Mouse (Mus musculus) limb, embryonic 12.5 days (tissue): Measurements from ENCODE around the gene Ccna1. TPM values are rescaled to one million over a fixed set of nuclear protein-coding genes. Genes with fewer than 3 reads are reported as not detected.

Source experiments
- ATAC-seq: fragments of 200-750 bp; cut with Nextera tagmentation; 2 replicates; pipeline ENCODE4 v1.8.0; 2017; ENCODE audit warnings: low read depth, moderate TSS enrichment; ENCODE audit not compliant: insufficient number of reproducible peaks, insufficient read depth, low FRiP score, low TSS enrichment
- H3K27ac ChIP-seq: fragments of 300-500 bp; sonication (generic); 2 replicates; pipeline ENCODE4 v1.5.1; 2016; ENCODE audit warnings: mild to moderate bottlenecking, moderate library complexity
- H3K27me3 ChIP-seq: fragments of 300-500 bp; sonication (generic); 2 replicates; pipeline ENCODE4 v1.6.1; 2016; ENCODE audit warnings: mild to moderate bottlenecking, moderate library complexity
- H3K36me3 ChIP-seq: fragments of 300-500 bp; sonication (generic); 2 replicates; pipeline ENCODE4 v1.6.1; 2016; ENCODE audit warnings: mild to moderate bottlenecking, moderate library complexity
- H3K4me1 ChIP-seq: fragments of 300-500 bp; sonication (generic); replicated peaks from 2 replicates; pipeline ENCODE4 v1.6.1; 2016
- H3K4me2 ChIP-seq: fragments of 300-500 bp; sonication (generic); 2 replicates; pipeline ENCODE4 v1.6.1; 2016; ENCODE audit warnings: mild to moderate bottlenecking, moderate library complexity
- H3K4me3 ChIP-seq: fragments of 300-500 bp; sonication (generic); replicated peaks from 2 replicates; pipeline ENCODE4 v1.5.1; 2016; ENCODE audit warnings: mild to moderate bottlenecking
- H3K9ac ChIP-seq: fragments of 300-500 bp; sonication (generic); replicated peaks from 2 replicates; pipeline ENCODE4 v1.6.1; 2016; ENCODE audit warnings: mild to moderate bottlenecking, moderate library complexity
- H3K9me3 ChIP-seq: fragments of 300-500 bp; sonication (generic); 2 replicates; pipeline ENCODE4 v1.6.1; 2016; ENCODE audit warnings: mild to moderate bottlenecking, moderate library complexity
- WGBS: fragments of 180-500 bp; shearing (Covaris S2); methylation state at CpG from one replicate; pipeline ENCODE4 v1.1.7; 2016; 5-methylcytosine and 5-hydroxymethylcytosine counted together
- polyA plus RNA-seq: library from polyadenylated mRNA; unstranded; fragments of >200 nt; fragmentation: Nextera tagmentation; extraction: Ambion mirVana; gene quantifications from 2 replicates; pipeline ENCODE4 v1.2.1, GENCODE M21; 2016

The Ccna1 gene
- 1.1 and 2.8 TPM in 2 replicates for polyA plus RNA-seq

GRCm38 (mm10) chr3:55055038-55055746, at the start of gene Ccna1:
TSS of gene Ccna1 (minus strand) at chr3:55055501.
- Histone ChIP-seq H3K27ac (0 out of 2 replicates have a peak within 1 kb of the TSS, but pooled peaks have one; percentile 17), H3K4me3 (peak within 1 kb of the TSS; percentile 64), H3K27me3 (peaks cover 48% of the 10 kb centered on the region), H3K36me3 (no peaks in the 10 kb centered on the region), H3K4me1 (peaks cover 11% of the 10 kb centered on the region), H3K9ac (peak within 1 kb of the TSS; percentile 66), H3K4me2 (peak within 1 kb of the TSS; percentile 99), H3K9me3 (no peaks in the 10 kb centered on the region)
- 1% methylated on average over 72 of the region's 73 CpGs for WGBS
- ATAC-seq, result peak; percentile 90

- H3K27me3 ChIP-seq, result no peaks in the 10 kb centered on the region
- H3K4me3 ChIP-seq, result no peak overlapping the region
- no peaks in the 10 kb centered on the region for H3K36me3 ChIP-seq
- H3K9ac ChIP-seq, result no peak overlapping the region
- H3K9me3 ChIP-seq, result no peaks in the 10 kb centered on the region
- H3K4me2 ChIP-seq, result no peak overlapping the region
- peaks cover 12% of the 10 kb centered on the region; the same call in 1 of the 2 replicates for H3K4me1 ChIP-seq
- no peak overlapping the region for H3K27ac ChIP-seq
- no peak for ATAC-seq
Observed at GRCm38 (mm10) chr3:55101092-55101491, 45.8 kb upstream of the Ccna1 start.

GRCm38 (mm10) chr3:55098990-55099389, 43.7 kb upstream of the Ccna1 start:
- H3K4me3 ChIP-seq, result no peak overlapping the region
- 0 out of 2 replicates have a peak overlapping the region, but pooled peaks have one; percentile 45 for H3K27ac ChIP-seq
- WGBS, result 75% methylated on average over 11 of the region's 11 CpGs
- ATAC-seq, result no peak
- no peaks in the 10 kb centered on the region for H3K27me3 ChIP-seq
- no peak overlapping the region for H3K4me2 ChIP-seq
- H3K9ac ChIP-seq, result no peak overlapping the region
- no peaks in the 10 kb centered on the region for H3K9me3 ChIP-seq
- no peaks in the 10 kb centered on the region for H3K36me3 ChIP-seq
- H3K4me1 ChIP-seq, result peaks cover 12% of the 10 kb centered on the region; the same call in 1 of the 2 replicates

GRCm38 (mm10) chr3:55098014-55098413, 42.7 kb upstream of the Ccna1 start:
- Histone ChIP-seq H3K27me3 (no peaks in the 10 kb centered on the region), H3K27ac (no peak overlapping the region), H3K9me3 (no peaks in the 10 kb centered on the region), H3K36me3 (no peaks in the 10 kb centered on the region), H3K4me1 (peaks cover 12% of the 10 kb centered on the region; the same call in 1 of the 2 replicates), H3K9ac (no peak overlapping the region), H3K4me2 (no peak overlapping the region), H3K4me3 (no peak overlapping the region)
- no peak for ATAC-seq
- 72% methylated on average over 2 of the region's 2 CpGs for WGBS

- Histone ChIP-seq H3K4me1 (peaks cover 12% of the 10 kb centered on the region; the same call in 1 of the 2 replicates), H3K9me3 (no peaks in the 10 kb centered on the region), H3K4me3 (no peak overlapping the region), H3K4me2 (no peak overlapping the region), H3K27me3 (no peaks in the 10 kb centered on the region), H3K27ac (peak overlapping the region; percentile 90), H3K9ac (no peak overlapping the region), H3K36me3 (no peaks in the 10 kb centered on the region)
- ATAC-seq, result no peak
- 61% methylated on average over 2 of the region's 2 CpGs for WGBS
Observed at GRCm38 (mm10) chr3:55097186-55097585, 41.9 kb upstream of the Ccna1 start.

GRCm38 (mm10) chr3:55096655-55097005, 41.3 kb upstream of the Ccna1 start:
- Histone ChIP-seq H3K27ac (peak overlapping the region; percentile 90), H3K36me3 (no peaks in the 10 kb centered on the region), H3K9ac (no peak overlapping the region), H3K4me3 (no peak overlapping the region), H3K9me3 (no peaks in the 10 kb centered on the region), H3K4me1 (peaks cover 12% of the 10 kb centered on the region; the same call in 1 of the 2 replicates), H3K4me2 (peak overlapping the region; percentile 30; the same call in 1 of the 2 replicates), H3K27me3 (no peaks in the 10 kb centered on the region)
- 77% methylated on average over 2 of the region's 2 CpGs for WGBS
- ATAC-seq, result no peak

- Histone ChIP-seq H3K36me3 (no peaks in the 10 kb centered on the region), H3K9ac (no peak overlapping the region), H3K27ac (peak overlapping the region; percentile 90), H3K9me3 (no peaks in the 10 kb centered on the region), H3K4me3 (no peak overlapping the region), H3K27me3 (no peaks in the 10 kb centered on the region), H3K4me1 (peaks cover 12% of the 10 kb centered on the region; the same call in 1 of the 2 replicates), H3K4me2 (peak overlapping the region; percentile 30)
- peak; percentile 80 for ATAC-seq
- WGBS, result 33% methylated on average over 8 of the region's 8 CpGs
Observed at GRCm38 (mm10) chr3:55095968-55096654, 40.8 kb upstream of the Ccna1 start.

- Histone ChIP-seq H3K27ac (no peak overlapping the region), H3K4me2 (no peak overlapping the region), H3K4me3 (no peak overlapping the region), H3K4me1 (peaks cover 12% of the 10 kb centered on the region; the same call in 1 of the 2 replicates), H3K36me3 (no peaks in the 10 kb centered on the region), H3K9ac (no peak overlapping the region), H3K27me3 (no peaks in the 10 kb centered on the region), H3K9me3 (no peaks in the 10 kb centered on the region)
- 84% methylated on average over 1 of the region's 1 CpGs for WGBS
- ATAC-seq, result no peak
Observed at GRCm38 (mm10) chr3:55093161-55093560, 37.9 kb upstream of the Ccna1 start.

GRCm38 (mm10) chr3:55089291-55089690, 34.0 kb upstream of the Ccna1 start:
- H3K27ac ChIP-seq, result no peak overlapping the region
- ATAC-seq, result no peak
- no peaks in the 10 kb centered on the region for H3K4me1 ChIP-seq
- no peaks in the 10 kb centered on the region for H3K27me3 ChIP-seq
- H3K36me3 ChIP-seq, result no peaks in the 10 kb centered on the region
- H3K4me3 ChIP-seq, result no peak overlapping the region
- H3K9me3 ChIP-seq, result no peaks in the 10 kb centered on the region
- 91% methylated on average over 4 of the region's 4 CpGs for WGBS
- H3K9ac ChIP-seq, result no peak overlapping the region
- H3K4me2 ChIP-seq, result no peak overlapping the region

- no peak overlapping the region for H3K9ac ChIP-seq
- no peaks in the 10 kb centered on the region for H3K9me3 ChIP-seq
- no peak for ATAC-seq
- 84% methylated on average over 3 of the region's 3 CpGs for WGBS
- H3K36me3 ChIP-seq, result no peaks in the 10 kb centered on the region
- H3K4me1 ChIP-seq, result no peaks in the 10 kb centered on the region
- no peak overlapping the region for H3K4me3 ChIP-seq
- H3K27me3 ChIP-seq, result no peaks in the 10 kb centered on the region
- no peak overlapping the region for H3K4me2 ChIP-seq
- H3K27ac ChIP-seq, result no peak overlapping the region
Observed at GRCm38 (mm10) chr3:55088843-55089242, 33.5 kb upstream of the Ccna1 start.

GRCm38 (mm10) chr3:55088359-55088758, 33.1 kb upstream of the Ccna1 start:
- H3K27ac ChIP-seq, result no peak overlapping the region
- H3K27me3 ChIP-seq, result no peaks in the 10 kb centered on the region
- no peak overlapping the region for H3K4me2 ChIP-seq
- no peaks in the 10 kb centered on the region for H3K9me3 ChIP-seq
- no peak for ATAC-seq
- no peaks in the 10 kb centered on the region for H3K36me3 ChIP-seq
- WGBS, result 68% methylated on average over 4 of the region's 4 CpGs
- H3K4me1 ChIP-seq, result no peaks in the 10 kb centered on the region
- H3K9ac ChIP-seq, result no peak overlapping the region
- H3K4me3 ChIP-seq, result no peak overlapping the region
